9 mouse cellular contexts compared by ENCODE assay signal in the genomic region with DNA sequence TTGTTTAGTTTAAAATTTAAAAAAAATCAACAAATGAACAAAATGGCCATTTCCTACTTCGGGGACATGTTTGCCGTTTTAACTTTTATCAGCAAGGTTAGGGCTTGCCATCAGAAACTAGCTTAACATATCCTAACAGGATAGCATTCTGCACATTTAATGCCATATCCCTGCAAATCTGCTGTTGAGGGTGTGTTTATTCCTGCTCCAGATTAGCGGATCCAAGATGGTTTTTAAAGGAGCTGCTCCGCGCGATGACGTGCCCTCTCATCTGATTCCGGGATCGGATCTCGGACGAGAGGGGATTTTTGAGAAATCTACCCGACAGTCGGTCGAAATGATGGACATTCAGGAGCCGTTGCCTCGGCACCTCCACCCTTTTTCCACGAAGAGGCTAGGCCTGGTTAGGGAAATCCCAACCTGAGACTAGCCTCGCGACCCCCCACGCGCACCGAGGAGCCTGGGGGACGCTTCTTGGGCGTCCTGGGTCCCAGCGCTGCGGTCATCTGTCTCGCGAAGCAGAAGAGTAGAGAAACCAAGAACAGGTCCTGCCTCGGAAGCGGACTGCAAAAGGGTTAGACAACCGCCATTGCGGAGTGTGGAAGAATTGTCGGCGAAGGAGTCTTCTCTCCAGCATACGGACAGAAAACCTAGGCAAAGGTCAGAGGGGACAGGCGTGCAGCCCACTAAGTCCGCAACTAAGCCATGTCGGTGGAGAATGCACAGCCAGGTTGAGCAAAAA. TPM values are rescaled to one million over a fixed set of nuclear protein-coding genes. Genes with fewer than 3 reads are reported as not detected.
DNase-seq lines count a peak whose midpoint lies in the region; ATAC-seq and TF ChIP-seq lines count a peak whose summit lies in the region.
"Had no signal": no experiment of that assay in that cellular context is flagged by ENCODE, and none has a peak within 500 bp of the region (broad histone marks: within the 10 kb centered on the region; RNA-seq: fewer than 3 reads in every experiment).

No protein-coding gene starts in this region.

- peak overlapping the region; percentile 17 for H3K4me2 ChIP-seq in kidney, embryonic 14.5 days (replicated peaks; ENCODE audit: low read depth, low read length)
- peak overlapping the region; percentile 58 for H3K4me2 ChIP-seq in hindbrain, embryonic 12.5 days (replicated peaks)
- peak overlapping the region; percentile 54 for H3K4me2 ChIP-seq in midbrain, embryonic 15.5 days

- no peak overlapping the region for H3K9ac ChIP-seq in kidney, embryonic 14.5 days (ENCODE audit: low read depth, low read length)
- peak overlapping the region; percentile 58 for H3K9ac ChIP-seq in hindbrain, embryonic 12.5 days
- peak overlapping the region; percentile 53 for H3K9ac ChIP-seq in midbrain, embryonic 15.5 days

- no peak for TF ChIP-seq POLR2A in cerebellum, adult 2 months (IDR thresholded peaks at IDR 0.05; ENCODE audit: borderline replicate concordance, insufficient read depth, low read length)

- H3K27ac ChIP-seq in kidney, embryonic 14.5 days (ENCODE audit: low read depth, low read length): no peak overlapping the region
- peak overlapping the region; percentile 62 for H3K27ac ChIP-seq in hindbrain, embryonic 12.5 days
- H3K27ac ChIP-seq in midbrain, embryonic 15.5 days: peak overlapping the region; percentile 74
- H3K27ac ChIP-seq in cerebellum, adult 2 months (ENCODE audit: insufficient read depth, low read length): no peak overlapping the region

- H3K27me3 ChIP-seq in kidney, embryonic 14.5 days (ENCODE audit: control insufficient read depth, insufficient read depth, low read length): peaks cover 93% of the 10 kb centered on the region
- peaks cover 46% of the 10 kb centered on the region for H3K27me3 ChIP-seq in hindbrain, embryonic 12.5 days
- H3K27me3 ChIP-seq in midbrain, embryonic 15.5 days (replicated peaks): peaks cover 16% of the 10 kb centered on the region
- H3K27me3 ChIP-seq in cerebellum, adult 2 months (ENCODE audit: control insufficient read depth, insufficient read depth, low read length): peaks cover 1% of the 10 kb centered on the region; the same call in 1 of the 2 replicates

- H3K4me1 ChIP-seq in kidney, embryonic 14.5 days (ENCODE audit: control insufficient read depth, insufficient read depth, low read length): no peaks in the 10 kb centered on the region
- peaks cover 29% of the 10 kb centered on the region for H3K4me1 ChIP-seq in hindbrain, embryonic 12.5 days
- peaks cover 46% of the 10 kb centered on the region for H3K4me1 ChIP-seq in midbrain, embryonic 15.5 days
- 0 out of 2 replicates have a peak, but pooled peaks cover 4% of the 10 kb centered on the region for H3K4me1 ChIP-seq in cerebellum, adult 2 months (ENCODE audit: control insufficient read depth, insufficient read depth, low read length)

- H3K4me3 ChIP-seq in kidney, embryonic 14.5 days (ENCODE audit: low read length): peak overlapping the region; percentile 20; the same call in 1 of the 2 replicates
- peak overlapping the region; percentile 28 for H3K4me3 ChIP-seq in hindbrain, embryonic 12.5 days
- peak overlapping the region; percentile 33 for H3K4me3 ChIP-seq in midbrain, embryonic 15.5 days
- H3K4me3 ChIP-seq in cerebellum, adult 2 months (replicated peaks; ENCODE audit: insufficient read depth, low read depth, low read length): no peak overlapping the region

- no peaks in the 10 kb centered on the region for H3K36me3 ChIP-seq in kidney, embryonic 14.5 days (ENCODE audit: control insufficient read depth, insufficient read depth, low read length)
- H3K36me3 ChIP-seq in hindbrain, embryonic 12.5 days: no peaks in the 10 kb centered on the region
- H3K36me3 ChIP-seq in midbrain, embryonic 15.5 days (replicated peaks): no peaks in the 10 kb centered on the region

- ATAC-seq in kidney, embryonic 14.5 days (ENCODE audit: low FRiP score, low TSS enrichment): 0 out of 2 replicates have a peak, but pooled peaks have one; percentile 11
- ATAC-seq in hindbrain, embryonic 12.5 days (ENCODE audit: low FRiP score): 0 out of 2 replicates have a peak, but pooled peaks have one; percentile 0
- ATAC-seq in midbrain, embryonic 15.5 days (replicated peaks): no peak

- WGBS in kidney, embryonic 14.5 days: 1% methylated on average over 38 of the region's 38 CpGs
- WGBS in hindbrain, embryonic 12.5 days: 1% methylated on average over 38 of the region's 38 CpGs
- 2% methylated on average over 38 of the region's 38 CpGs for WGBS in midbrain, embryonic 15.5 days
- 12% methylated on average over 38 of the region's 38 CpGs for WGBS in cerebellum, adult 2 months

- no peaks in the 10 kb centered on the region for H3K9me3 ChIP-seq in kidney, embryonic 14.5 days (ENCODE audit: control insufficient read depth, low read length)
- no peaks in the 10 kb centered on the region for H3K9me3 ChIP-seq in hindbrain, embryonic 12.5 days (replicated peaks)
- H3K9me3 ChIP-seq in midbrain, embryonic 15.5 days: no peaks in the 10 kb centered on the region

- no peak for TF ChIP-seq CTCF in cerebellum, adult 2 months (IDR thresholded peaks at IDR 0.05; ENCODE audit: borderline replicate concordance, insufficient read depth, low read depth, low read length)

- no peak for DNase-seq in kidney, postnatal 25 days
- DNase-seq in embryo, embryonic 10 days (ENCODE audit: low spot score): peak; percentile 44
- DNase-seq in left cerebral cortex, postnatal 25 days (ENCODE audit: low spot score in 2 of 2): no peak
- DNase-seq in gastrocnemius, postnatal 4 days (ENCODE audit: low spot score in 2 of 2): no peak
- DNase-seq in cerebellum, adult 2 months: no peak

- intact Hi-C loops in left cerebral cortex, postnatal 25 days (cut with DNase I): loop anchor here (5.0 to 10.0 kb wide), 4 partner anchors 80 to 933 kb away; no protein-coding TSS in a partner anchor

RNA-seq across cellular contexts. Expression of a gene that starts 8.3 kb away (rescaled TPM):
- polyA plus RNA-seq in kidney, embryonic 14.5 days (2014; fragmentation: Nextera tagmentation; extraction: Ambion mirVana): not detected in 2 replicates
- polyA plus RNA-seq in hindbrain, embryonic 12.5 days (2016; fragmentation: Nextera tagmentation; extraction: Ambion mirVana): 37.3 and 39.5 TPM in 2 replicates
- polyA plus RNA-seq in midbrain, embryonic 15.5 days (2015; fragmentation: Nextera tagmentation; extraction: Ambion mirVana): 20.7 and 23.2 TPM in 2 replicates
- 10 to 100 TPM; 40.5 to 43.8 TPM for total RNA-seq in left cerebral cortex, postnatal 25 days (2021)
- total RNA-seq in gastrocnemius, postnatal 4 days (2021): under 1 TPM; 0.47 to 0.74 TPM
- polyA plus RNA-seq in cerebellum, adult 2 months (2012; rRNA removed): 24.5 and 26.5 TPM in 2 replicates
- total RNA-seq: neutrophil, adult 5-6 weeks had no signal

Comparison
In these comparisons a context has a peak if more than half of its experiments do, and no peak if none do; other contexts are left out.
1. H3K27ac ChIP-seq: peak in hindbrain, embryonic 12.5 days (single experiment) and midbrain, embryonic 15.5 days (single experiment); none in kidney, embryonic 14.5 days (single experiment) and cerebellum, adult 2 months (single experiment).
2. RNA of a gene that starts 8.3 kb away (polyA plus RNA-seq): 37.3 to 39.5 TPM in hindbrain, embryonic 12.5 days, 24.5 to 26.5 TPM in cerebellum, adult 2 months and 20.7 to 23.2 TPM in midbrain, embryonic 15.5 days; not detected in kidney, embryonic 14.5 days; every median in the first group is over 10 times any median in the second.
3. Peak in every context shown above with its lines, with median percentiles within 50 percentile points of each other: H3K4me2 ChIP-seq.